Mouse (Mus musculus) heart, adult 18-20 months (tissue): ENCODE data around the gene Gm20736. TPM values are rescaled to one million over a fixed set of nuclear protein-coding genes. Genes with fewer than 3 reads are reported as not detected.
"Not testable (repeated sequence)": the region's sequence is repeated elsewhere in the genome, so short reads cannot be mapped to it uniquely, and the experiment has no call there.

Experiments used
- DNase-seq, 2 experiments: peaks; one replicate each; pipeline ENCODE4 v3.0.0; 2021 to 2022; ENCODE audit warnings: mixed read lengths in 1 of 2
- long read RNA-seq, 2 experiments: library from polyadenylated mRNA; stranded (forward); transcript quantifications; one replicate each; pipeline ENCODE4 v2.0.0; 2021
- total RNA-seq, 2 experiments: library from RNA; stranded (reverse); gene quantifications; 2 replicates each; pipeline ENCODE4 v1.2.3; 2021

Gene Gm20736
- total RNA-seq, result not detected
- long read RNA-seq, experiment 1, result 0 reads
- long read RNA-seq, experiment 2, result 0 reads

GRCm38 (mm10) chrY:65377390-65377789 is at the start of gene Gm20736:
TSS of gene Gm20736 (plus strand) at chrY:65377690.
- not testable (repeated sequence) for DNase-seq

Other genes with a start within 250 kb of the Gm20736 start
- gene Gm20924, start 170.2 kb upstream of the Gm20736 start, total RNA-seq, result not detected